Mouse (Mus musculus) adrenal gland, postnatal 36 days (tissue): Measurements from ENCODE around the gene Grm2. TPM values are rescaled to one million over a fixed set of nuclear protein-coding genes. Genes with fewer than 3 reads are reported as not detected.

Experiments used
- DNase-seq, 2 experiments: peaks; one replicate each; pipeline ENCODE4 v3.0.0; 2021; ENCODE audit warnings: mixed read lengths in 1 of 2
- long read RNA-seq, 2 experiments: library from polyadenylated mRNA; stranded (forward); transcript quantifications; one replicate each; pipeline ENCODE4 v2.0.0; 2021; ENCODE audit warnings: borderline sequencing depth in 2 of 2
- total RNA-seq, 2 experiments: library from RNA; stranded (reverse); gene quantifications; 2 replicates each; pipeline ENCODE4 v1.2.3; 2021

Gene Grm2
- not detected for total RNA-seq
- long read RNA-seq, experiment 1, result 0 reads
- long read RNA-seq, experiment 2, result 0 reads

DNA sequence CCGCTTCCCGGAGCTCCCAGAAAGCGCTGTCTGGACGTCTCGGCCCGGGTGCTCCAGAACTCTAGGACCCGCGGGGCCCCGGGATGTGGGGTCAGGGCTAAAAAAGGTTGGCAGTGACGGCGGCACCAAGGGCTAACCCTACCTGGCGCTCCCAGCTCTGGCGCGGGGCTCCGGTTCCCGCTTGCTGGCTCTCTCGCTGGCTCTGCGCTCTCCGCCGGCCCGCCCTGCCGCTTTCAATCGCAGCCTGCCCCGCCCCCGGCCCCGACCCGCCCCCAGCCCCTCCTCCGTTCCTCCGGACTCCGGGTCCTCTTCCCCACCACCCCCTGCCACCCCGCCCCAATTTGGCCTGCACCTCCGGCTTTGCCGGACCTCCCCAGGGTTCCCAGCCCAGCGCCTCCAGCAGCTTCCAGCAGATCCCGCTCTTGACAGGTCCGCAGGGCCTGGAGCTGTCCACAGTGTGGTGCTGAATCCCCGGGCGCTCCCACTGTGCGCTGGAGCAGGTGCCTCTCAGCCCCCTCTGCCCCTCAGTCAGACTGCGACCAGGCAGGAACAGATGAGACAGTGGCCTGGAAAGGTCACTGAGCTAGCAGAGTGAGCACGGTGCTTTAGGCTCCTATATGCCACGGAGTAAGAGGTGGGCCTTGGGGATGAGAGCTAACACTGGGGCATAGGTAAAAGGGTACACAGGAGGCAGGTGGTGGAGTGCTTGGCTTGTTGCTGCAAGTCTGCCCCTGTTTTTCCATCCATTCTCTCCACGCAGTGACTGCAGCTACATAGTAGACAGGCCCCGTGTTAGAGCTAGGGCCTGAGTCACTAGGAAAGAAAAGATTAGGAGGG, at the start of gene Grm2:
Gene Grm2, minus strand, starts transcription at position 199 of the 837 bp plus-strand sequence.
- DNase-seq, result peak; percentile 77 to 85

DNA sequence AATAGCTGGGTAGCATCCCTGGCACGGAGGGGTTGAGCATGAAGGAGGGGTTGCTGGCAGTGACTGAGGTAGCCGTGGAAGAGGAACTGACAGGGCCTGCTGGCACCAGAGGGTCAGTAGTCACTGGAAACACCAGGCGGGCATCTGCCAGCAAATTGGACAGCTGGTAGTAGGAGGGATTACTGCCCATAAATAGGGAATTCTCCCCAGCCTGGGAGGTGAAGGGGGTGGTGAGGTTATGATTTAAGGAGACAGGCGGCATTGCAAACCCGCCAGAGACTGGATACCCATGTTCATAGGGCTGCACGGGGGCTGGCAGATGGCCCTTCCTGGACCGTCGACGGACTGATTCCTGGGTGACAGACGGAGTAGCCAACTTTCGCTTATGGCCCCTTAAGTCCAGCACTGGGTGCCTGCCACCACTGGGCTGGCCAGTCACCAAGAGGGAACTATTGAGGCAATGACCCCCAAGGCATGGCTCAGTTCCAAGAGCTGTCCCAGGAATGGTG, 37.1 kb upstream of the Grm2 start:
- no peak for DNase-seq

DNA sequence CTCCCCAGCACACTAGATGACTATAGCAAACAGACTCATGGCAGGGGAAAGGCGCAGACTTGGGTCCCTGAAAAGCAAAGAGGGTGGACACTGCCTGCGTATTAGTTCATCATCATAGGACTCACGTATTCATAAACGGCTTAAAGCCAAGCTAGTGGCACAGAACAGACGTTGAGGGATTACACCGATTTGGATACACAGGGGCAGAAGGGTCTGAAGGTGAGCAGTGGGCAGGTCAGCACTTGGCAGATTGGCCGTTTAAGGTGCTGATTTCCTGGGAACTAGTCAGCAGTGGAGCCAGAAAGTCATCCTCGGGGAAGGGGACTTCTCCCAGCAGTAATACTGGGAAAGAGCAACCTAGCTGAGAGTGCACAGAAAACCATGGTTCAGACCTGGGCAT, 33.0 kb upstream of the Grm2 start:
- no peak for DNase-seq

DNA sequence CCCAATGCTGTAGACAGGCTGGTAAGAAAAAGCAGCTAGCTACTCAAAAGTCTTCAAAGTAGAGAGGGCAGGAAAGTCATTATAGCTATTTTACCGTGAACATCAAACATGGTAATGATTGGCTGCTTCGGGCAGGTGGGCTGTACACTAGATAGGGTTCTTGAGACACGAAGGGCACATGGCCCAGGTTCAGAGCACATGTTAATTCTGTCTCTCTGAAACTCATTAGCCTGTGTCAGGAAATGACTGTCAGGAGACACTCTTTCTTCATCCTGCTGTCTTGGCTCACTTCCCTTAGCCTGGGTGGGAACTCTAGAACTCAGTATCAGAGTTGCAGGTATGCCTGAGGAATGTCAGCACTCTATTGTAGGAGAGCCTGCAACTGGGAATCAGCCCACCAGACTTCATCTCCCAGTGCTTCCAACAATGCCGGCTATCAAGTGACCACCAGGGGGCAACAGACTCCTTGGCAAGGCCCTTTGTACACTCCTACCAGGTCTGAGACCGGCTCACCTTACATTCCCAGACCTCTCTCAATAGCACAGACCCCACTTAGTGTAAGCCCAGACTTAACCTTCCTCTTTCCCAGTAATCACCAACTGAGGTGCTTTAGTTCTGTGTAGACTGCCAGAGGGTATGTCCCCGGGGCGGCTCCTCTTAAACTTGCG, 31.2 kb upstream of the Grm2 start:
- DNase-seq, result peak; percentile 76 to 81

DNA sequence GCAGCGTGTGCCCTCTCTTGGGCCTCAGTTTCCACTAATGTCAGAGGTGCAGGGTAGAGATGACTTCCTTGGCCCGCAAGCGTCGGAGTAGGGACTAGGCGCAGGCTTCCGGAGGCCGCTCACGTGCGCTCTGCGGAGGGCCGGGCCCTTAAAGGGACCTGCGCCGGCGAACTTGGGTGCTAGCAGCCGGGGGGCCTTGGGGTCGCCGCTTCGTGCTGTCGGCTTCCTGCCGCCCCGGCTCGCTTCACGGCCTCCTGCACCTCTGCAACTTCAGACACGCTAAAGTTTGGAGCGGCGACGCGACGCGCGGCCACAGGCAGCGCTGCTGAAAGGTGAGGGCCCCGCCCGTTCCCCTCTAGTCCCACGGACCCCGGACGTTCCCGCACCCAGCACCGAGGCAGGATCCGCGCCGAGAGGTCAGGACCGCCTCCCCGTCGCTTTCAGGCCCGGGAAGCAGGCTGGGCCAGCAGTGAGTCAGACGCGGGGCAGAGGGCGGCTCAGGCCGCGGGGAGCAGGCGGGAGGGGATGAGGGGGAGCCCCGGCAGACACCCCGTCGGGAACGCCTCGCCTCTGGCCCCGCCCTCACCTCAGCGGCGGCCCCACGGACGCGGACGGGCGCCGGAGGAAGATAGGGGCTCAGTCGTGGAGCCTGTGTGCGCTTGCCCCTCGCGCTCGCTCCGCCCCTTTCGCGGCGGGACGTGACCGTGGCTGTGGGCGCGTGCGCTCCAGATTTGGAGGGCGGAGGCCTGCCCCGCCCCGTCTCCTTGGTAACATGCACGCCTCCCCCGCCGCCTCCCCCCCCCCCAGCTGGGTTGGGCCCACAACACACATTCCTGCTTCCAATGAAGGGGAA, 29.6 kb upstream of the Grm2 start, which contains the start of gene Tex264:
Gene Tex264, minus strand, starts transcription at position 679 of the 853 bp plus-strand sequence.
- DNase-seq, result peak; percentile 92 to 94

DNA sequence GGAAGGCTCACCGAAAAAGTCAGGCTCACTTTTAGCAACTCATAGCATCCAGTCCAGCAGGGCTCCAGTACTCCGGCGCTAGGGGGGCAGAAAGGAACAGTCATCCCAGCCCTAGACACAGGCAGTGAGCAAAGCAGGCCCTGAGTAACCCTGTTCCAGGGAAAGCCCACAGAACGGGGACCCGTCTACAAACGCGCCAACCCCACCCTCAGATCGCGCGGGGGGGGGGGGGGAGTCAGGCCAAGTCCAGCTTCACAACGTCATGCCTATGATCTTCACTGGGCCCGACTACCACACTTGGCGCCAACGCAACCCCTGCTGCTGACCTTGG, 29.0 kb upstream of the Grm2 start:
- peak in 1 of 2 experiments; percentile 30 for DNase-seq

DNA sequence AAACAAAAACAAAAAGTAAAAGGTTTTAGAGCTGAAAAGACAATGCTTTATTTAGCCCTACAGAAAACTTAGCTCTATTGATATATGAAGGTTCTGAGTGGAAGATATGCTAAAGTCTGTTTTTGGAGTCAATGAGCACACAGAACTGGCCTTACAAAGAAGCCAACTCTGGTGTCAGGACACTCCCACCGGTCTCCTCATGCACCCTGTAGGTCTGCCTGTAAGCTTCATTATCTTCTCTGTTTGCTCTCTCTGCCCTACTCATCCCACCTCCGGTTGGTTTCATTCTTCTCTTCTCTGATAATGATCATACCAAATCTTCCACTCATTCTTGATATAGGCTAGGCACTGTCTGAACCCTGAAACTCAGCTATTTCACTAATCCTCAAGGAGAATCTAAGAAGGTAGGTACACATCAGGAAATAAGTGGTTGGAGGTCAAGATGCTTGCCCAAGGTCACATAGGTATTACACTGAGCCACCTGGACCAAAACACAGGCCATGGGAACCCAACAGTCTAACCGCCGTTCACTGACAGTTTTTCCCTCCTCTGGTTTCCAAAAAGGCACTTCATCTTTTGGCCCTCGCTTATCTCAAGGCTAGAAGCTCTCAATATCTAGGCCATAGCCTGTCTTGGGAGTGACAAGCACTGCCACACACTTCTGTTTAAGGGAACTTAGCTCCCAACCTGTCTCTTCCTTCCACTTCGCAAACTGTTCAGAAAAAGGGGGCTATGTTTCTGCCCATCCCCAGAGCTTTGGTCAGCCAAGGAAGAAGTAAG, 28.4 kb upstream of the Grm2 start:
- DNase-seq, result no peak

DNA sequence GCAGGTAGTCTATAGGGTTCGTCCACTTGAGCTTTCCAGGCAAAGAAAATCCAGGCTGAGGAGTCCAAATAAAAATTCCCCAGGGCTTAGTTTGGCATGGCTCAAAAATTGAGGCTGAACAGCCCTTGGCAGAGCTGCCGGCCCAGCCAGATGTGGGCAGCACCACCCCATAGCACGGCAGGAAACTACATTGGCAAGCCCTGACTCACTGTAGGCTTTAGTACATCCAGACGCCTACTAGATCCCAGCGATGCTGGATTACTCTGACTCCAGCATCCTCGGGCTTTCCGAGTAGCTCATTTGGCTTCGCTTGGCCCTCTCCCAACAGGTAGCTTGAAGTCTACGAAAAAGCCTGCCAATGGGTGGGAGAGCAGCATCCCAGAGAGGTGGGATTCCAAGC, 25.1 kb upstream of the Grm2 start:
- DNase-seq, result no peak

DNA sequence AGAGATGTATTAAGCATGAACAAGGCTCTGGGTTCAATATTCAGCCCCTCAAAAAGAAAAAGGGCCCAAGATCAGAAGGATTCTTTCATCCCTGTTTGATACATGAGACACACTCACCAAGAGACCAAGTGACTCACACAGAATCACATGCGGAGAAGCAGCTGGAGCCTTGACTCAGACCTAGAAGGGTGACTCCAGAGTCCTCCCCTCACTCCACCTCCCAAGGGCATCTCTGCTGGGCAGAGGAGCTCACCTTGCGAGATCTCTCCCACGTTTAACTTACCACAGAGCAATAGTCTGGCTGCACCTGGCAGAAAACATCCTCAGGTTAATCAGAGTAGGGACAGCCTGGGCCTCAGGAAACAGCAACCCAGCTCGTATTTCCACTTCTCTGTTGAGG, 22.4 kb upstream of the Grm2 start:
- peak; percentile 54 to 61 for DNase-seq

DNA sequence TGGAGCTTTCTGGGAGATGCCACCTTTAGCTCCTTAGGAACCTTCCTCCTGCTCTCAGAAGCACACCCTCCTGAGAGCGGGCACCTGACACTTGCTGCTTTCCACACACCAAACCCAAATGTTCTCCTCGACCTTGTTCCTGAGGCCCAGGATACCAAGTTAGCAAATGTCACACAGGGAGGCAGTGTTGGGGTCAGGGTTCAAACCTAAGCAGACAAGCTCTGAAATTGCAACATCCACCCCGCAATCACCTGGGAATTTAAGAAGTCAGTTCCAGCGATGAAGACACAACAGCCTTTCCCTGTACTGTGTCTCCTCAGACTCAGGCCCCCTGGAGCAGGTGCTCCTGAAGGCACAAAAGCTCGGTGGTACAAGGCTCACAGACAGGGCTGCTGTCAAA, 21.8 kb upstream of the Grm2 start:
- DNase-seq, result no peak

DNA sequence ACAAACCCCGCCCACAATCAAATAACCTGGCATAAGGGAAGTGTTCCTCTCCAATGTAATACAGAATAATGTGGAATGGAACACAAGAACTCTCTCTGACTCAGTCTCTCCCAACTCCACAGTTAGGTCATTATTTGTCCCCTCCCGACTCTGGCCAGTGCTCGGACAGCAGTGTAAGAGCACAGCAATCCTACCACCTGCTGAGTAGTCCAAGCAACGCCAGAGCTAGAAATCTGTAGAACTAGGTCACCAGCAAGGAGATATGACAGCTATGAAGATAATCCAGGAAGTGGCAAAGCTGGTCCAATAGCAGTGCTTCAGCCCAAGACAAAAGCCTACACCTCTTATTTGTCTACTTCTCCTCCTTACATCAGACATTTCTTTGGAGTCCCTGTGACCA, 20.7 kb upstream of the Grm2 start:
- no peak for DNase-seq

DNA sequence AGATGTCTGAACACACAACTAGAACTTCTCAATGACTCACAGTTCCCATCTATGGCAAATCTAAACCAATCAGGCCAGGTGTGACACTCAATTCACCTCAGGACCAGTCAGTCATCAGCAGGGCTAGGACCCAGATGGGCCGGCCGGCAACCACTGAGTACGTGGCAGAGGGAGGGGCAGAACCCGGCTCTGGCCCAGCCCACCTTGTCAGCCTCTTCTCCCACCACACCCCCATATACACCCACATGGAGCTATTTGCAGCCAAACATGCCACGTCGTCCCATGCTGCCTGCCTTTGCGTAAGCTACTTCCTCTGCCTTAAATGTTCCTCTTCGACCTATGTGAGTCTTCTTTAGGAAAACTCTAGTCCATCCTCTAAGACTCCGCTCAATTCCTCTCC, 20.1 kb upstream of the Grm2 start:
- DNase-seq, result no peak

DNA sequence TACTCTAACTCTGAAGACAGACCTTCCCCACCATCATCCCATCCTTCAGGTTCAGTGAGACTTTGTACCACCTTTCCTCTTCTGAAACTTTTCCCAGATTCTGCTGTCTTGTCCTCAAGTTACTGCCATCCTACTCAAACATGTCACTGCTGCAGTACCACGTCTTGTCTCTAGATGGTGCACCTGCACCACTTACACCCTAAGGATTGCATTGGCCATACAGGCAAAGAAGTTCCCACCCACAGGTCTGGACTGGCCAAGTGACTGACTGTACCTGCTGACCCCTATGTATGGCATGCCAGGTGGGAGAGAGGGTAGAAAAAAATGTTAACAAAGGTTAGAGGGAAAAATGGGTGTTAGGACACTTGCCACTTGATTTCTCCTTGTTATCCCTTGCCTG, 19.6 kb upstream of the Grm2 start:
- peak; percentile 81 to 82 for DNase-seq

DNA sequence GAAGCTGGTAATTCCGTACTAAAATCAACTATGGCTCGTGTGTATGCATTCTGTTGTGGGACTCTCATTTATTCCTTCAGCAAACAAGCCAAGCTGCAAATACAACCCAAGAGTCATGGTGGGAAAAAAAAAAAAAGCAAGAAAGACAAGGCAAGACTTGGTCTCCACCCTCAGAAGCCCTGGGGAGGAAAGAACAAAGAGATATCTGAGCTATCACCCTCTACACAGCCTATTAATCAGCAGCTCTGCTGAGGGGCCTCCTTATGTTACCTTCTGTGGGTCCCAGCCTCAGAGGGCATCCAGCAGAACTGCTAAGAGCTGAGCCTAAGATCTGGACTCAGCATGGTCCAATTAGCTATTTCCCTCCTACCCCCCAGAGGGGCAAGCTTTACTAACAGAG, 18.0 kb upstream of the Grm2 start:
- DNase-seq, result no peak

DNA sequence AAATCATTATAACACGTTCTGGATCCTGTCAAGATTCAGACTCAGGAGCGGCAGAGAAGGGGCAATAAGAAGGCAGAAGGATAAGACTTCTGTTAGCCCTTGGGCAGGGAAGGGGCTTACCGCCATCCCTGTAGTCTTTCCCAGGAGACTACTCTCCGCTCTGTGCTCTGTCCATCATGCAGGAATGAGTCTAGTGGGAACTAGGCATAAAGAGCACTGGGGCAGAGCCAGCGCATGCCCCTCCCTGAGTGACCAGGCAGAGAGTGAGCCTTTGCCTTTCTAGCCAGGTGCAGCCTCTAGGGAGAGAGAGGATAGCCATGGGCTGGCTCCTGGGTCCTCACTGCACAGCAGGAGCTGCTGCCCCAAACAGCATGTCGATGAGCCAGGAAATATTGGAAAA, 9.0 kb upstream of the Grm2 start:
- DNase-seq, result no peak

DNA sequence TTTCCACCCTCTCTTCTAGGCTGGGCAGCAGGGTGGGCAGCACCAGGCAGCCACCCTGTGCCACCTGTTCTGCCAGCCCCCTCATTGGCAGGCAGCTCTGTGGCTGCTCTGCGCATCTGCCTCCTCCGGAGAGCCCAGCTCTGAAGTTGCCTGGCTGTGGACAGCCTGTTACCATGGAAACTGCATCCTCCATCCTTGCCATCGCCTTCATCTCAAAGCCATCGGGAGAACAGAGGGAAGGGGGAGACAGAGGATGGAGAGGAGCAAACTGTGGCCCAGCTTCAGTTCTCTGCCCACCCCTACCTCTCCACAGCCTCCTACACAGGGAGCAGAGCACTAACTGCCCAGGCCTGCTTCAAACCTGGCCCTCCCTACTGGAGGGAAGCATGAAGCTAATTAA, 8.6 kb upstream of the Grm2 start:
- no peak for DNase-seq

DNA sequence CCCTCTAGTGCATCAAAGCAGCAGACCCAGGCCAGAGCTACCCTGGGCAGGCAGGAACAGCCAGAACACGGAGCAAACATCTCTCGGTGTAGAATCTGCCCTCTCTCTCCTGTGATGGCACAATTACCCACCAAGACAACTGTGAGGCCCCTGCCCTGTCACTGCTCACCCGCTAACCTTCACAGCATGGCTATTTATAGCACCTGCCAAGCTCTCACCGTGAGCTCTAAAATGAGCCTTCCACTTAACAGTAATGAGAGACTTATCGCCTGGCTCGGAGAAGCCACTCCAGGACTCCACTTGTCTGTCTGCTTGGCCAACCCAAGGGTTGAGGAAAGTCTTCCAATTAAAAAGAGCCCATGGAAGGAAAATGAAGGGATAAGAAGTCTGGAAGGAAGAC, 7.3 kb upstream of the Grm2 start:
- DNase-seq, result no peak

DNA sequence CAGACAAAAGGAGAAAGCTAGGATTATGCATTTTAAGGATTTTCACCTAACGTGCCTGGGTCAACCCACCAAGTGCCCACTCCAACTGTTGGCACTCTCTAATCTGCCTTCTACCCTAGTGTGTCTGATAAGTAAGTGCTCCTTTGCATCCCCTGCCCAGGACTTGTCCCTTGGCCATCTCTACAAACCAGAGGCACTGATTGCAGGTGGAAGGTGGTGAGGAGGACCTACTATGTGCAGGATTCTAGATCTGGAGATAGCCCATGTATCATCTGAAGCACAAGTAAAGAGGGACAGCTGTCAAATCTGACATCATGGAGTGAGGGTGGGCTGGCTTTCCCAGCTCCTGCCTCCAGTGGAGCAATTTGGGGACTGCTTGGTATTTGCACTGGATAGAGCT, 4.1 kb upstream of the Grm2 start:
- DNase-seq, result no peak

DNA sequence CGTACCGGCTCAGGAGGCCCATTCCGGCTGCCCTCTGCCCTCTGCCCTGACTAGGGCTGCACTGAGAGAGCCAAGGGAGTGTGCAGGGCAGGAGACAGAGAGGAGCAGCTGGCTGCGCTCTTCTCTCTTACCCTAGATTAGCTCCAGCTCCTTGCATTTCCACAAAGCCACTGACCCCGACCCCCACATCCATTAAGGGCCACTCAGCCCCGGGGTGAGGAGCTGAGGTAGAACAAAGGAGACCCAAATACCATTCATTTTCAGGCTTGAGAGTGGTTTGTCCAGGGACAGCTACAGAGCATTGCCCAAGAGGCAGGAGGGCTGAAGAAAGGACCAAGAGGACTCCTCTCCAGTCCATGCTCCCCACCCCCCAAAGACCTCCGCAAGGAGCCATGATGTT, 3.6 kb upstream of the Grm2 start:
- DNase-seq, result no peak

DNA sequence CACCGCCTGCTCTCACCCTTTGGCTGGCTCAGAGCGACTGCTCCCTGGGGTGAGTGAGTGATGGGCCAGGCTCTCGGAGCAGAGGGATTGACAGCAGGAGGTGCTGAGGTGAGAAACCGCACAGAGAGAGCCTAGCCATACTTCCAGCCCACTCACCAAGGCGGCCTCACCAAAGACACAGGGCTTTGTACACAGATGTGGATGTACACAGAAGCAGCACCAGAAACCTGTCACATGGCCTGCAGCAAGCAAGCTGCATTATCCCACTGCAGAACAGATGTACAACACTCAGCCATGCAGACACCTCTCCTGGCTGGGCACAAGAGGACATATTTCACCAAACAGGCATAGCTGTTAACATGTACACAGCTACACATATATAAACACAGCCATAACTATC, 1.7 kb upstream of the Grm2 start:
- DNase-seq, result no peak

DNA sequence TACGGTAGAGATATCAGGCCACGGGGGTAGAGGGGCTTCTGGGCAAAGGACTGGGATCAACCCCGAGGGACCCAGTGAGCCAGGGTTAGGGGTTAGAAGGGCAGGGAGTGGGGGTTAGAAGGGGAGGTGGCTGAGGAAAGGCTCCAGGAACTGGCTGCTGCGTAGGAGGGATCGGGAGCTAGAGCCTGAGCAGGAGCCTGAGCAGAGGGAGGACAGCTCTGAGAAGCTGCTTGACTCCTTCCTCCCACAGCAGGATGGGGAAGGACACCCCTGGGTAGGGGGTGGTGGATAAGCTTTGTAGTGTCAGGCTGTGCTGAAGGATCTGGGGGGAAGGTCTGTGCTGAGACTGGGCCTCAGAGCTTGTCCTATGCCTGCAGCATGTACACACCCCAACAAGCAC, 938 bp upstream of the Grm2 start:
- DNase-seq, result no peak

DNA sequence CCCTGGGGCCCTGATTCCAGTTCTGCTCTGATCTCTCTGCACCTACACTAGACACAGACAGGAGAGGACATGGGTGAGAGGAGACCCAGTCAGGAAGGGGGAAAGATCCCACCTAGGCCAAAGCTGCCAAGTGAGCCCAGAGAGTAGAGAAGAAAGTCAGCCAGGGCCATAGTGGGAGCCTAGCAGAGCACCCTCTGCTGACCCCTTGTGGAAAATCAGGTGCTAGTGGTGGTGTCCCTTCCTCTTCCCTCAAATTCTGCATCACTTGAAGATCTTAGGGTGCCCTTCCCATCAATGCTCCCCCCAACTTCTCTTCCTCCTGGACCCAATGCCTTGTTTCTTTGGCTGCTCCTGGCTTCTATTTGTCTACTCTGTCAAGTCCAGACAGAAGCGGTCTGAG, 3.2 kb downstream of the Grm2 start:
- no peak for DNase-seq
